Mouse (Mus musculus): ENCODE data around the gene Mcam.

The Mcam gene

DNA sequence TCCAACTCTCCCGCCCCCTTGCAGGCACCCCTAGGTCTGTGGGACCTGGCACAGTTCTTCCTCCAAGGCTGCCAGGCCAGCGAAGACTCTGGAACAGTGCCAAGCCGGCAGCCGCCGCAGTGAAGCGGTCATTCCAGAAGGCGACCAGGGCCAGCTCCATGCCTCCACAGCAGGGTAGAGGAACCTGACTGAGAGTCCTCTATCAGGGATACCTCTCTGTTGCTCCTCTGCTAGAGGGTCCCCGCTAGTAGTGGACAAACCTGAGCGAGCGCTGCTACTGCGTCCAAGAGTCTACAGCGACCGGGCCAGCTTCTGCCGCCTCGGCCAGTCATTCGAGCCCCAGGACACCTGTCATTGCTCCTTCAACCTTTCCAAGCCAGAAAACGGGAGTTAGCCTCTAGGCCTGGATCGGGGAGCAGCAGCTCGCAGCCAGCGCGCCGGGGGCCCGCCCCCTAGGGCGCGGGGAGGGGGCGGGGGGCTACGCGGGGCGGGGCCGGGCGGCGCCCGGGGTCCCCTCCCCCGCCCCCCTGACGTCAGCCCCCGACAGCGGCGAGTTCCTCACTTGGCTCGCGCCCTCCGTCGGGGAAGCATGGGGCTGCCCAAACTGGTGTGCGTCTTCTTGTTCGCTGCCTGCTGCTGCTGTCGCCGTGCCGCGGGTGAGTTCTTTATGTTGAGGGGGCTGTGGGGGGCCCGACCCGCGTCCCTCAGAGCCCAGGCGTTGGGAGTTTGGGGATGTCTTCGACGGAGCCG is at the start of gene Mcam:
TSS of gene Mcam (plus strand) at position 369 of the 750 bp plus-strand sequence.
- peak; percentile 53 for DNase-seq (ENCODE audit: low read depth)

DNA sequence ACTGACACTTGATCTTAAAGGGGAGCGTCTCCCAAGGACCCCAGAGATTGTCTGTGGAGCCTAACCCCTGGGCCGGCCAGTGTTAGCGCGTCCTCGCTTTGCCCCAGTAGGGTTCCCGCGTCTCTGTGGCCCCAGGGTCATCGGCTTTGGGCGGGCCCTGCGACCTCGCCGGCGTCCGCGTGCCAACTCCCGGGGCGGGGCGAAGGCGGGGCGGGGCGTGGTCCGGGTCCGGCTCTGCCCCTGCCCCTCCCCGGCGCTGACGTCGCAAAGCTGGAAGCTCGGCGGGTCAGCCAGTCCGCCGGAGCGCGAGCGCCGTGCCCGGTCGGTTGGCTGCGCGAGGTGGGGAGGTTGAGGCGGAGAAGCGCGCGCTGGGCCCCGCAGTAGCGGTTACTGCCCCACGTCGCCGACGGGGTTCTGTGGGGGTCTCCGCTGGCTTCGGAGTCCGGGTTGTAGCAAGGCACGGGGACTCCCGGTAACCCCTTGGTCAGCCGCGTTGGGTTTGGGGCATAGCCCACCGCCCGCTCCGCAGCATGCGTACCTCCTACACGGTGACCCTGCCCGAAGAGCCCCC is 49.5 kb upstream of the Mcam start:
- peak; percentile 80 for DNase-seq (ENCODE audit: low read depth)

DNA sequence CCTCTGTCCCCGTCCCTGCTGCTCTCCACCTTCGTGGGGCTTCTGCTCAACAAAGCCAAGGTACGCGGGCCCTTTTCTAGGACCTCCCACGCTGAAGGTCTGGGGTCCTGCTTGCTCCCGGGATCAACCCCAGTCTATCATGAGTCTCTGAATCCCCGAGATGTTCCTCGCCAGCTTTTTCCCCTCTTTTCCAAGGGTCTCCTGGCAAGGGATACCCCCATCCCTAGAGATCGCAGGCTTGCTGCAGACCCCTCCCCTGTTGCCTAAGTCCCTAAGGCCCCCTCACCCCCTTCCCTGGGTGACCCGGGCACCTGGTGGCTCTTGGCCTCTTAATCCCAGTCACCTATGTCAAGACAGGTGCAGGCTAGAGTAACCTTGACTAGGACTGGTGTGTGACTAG is 49.0 kb upstream of the Mcam start:
- no peak for DNase-seq (ENCODE audit: low read depth)

DNA sequence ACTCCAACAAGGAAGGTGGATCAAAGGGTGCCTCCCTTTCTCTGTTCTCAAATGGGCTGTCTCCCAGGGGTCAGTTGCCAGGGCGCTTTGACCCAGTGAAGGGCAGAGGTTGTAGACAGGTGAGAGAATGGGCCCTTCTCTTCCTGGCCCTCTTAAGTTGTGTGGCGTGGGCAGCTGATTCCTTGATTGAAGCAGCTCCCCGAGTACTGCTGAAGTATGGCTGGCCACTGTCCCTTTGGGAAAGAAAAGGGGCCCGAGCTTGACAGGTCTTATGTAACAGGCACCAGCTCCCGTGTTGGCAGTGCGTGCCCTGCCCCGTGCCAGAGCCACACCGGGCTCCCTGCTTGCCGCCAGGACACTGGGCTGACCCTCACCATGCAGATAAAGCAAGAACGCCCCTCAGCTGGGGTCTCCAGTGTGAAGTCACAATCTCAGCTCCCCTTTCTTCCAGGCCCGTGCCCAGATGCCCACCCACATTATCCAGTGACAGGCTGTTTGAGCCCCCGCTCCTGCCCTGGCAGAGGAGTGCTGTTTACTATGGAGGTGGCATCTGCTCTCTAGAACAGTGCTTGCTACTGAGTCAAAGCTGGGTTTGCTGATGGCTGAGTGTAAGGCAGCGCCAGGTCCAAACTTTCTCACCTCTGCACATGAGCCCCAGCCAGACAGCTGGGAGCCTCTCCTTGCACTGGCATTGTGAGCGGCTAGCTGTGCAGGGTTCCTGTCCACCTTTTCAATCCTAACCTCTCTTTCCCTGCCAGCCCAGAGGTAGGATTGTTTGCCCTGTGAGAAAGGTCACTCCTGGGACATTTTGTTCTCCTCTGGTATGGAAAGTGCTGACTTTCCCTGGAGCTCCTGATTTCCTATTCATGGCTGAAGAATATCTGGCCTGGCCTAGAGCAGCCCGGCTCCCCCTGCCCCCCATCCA is 48.3 kb upstream of the Mcam start:
- no peak for DNase-seq (ENCODE audit: low read depth)

DNA sequence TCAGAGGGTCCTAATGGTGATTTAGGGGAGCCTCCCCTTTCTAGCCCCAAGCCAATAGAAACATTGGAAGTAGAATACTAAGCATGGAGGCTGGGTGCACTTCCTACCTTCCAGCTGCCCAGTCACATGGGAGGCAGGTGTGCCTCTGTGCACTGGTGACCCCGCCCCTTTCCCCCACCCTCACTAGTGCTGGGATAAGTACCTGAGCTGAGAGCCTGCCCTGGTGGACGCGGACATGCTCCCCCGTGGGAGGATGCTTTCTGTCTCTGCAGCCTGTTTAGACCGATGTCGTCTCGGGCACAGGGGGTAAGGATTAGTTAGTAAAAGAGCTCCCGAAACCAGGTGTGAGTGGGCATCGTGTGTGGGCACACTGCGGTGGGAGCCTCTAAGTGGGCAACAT is 47.3 kb upstream of the Mcam start:
- no peak for DNase-seq (ENCODE audit: low read depth)

DNA sequence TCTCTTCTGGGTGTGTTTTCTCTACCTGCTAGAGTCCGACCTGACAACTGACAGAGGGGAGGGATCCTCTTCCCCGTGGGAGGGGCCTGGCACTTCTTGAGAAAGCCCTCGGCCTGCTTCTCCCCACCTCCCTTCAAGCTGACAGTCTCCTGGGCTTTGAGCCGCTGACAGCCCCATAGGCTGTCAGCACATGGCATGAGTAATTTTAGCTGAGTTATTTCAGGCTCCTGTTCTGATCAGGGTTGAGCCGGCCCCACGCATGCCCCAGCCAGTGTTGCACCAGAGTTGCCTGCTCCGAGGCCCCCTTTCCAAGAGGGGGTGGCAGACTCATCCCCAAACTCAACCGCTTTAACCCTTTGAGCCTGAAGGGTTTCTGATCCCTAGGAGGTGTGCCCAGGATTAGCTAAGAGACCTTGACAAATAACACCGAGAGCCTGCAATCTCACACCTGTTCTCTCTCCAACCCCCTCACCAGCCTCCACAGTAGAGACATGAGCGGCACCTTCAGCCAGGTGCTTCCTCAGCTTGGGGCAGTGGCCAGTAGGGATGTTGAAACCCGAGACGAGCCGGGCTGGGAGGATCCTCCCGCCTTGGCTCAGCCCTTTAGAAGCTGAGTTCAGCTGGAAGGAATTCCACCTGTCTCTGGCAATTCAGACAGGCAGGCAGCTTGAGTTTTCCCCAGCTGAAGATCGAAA is 46.4 kb upstream of the Mcam start:
- peak; percentile 80 for DNase-seq (ENCODE audit: low read depth)

DNA sequence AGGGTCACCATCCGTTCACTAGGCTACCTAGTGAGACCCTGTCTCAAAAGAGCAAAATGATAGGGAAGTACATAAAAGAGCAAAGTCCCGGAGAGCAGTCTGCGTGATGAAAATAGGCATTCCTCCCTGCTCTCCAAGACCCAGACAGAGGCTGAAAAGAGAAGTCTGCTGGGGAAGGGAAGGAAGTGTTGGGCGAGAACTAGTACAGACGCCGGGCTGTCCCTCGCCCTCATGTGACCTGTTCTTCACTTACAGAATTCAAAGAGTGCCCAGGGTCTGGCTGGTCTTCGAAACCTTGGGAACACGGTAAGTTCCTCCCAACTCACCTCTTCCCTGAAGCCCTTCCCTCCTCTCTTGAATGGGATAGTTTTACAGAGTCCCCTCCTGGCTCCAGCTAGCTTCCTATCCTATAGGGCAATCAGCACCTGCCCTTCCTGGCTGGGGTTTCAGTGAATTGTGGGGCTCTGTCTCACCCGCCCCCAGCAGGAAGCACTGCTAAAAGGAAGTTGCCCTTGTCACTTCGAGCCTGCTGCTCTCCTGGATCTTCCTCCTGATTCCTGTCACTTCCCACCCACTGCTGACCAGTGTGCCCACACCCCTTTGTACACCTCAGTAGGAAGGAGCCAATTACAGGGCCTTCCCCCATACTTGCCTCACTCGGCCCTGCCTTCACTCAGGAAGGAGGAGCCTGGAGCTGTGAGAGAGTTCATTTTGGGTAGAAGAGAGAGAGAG is 45.2 kb upstream of the Mcam start:
- no peak for DNase-seq (ENCODE audit: low read depth)

DNA sequence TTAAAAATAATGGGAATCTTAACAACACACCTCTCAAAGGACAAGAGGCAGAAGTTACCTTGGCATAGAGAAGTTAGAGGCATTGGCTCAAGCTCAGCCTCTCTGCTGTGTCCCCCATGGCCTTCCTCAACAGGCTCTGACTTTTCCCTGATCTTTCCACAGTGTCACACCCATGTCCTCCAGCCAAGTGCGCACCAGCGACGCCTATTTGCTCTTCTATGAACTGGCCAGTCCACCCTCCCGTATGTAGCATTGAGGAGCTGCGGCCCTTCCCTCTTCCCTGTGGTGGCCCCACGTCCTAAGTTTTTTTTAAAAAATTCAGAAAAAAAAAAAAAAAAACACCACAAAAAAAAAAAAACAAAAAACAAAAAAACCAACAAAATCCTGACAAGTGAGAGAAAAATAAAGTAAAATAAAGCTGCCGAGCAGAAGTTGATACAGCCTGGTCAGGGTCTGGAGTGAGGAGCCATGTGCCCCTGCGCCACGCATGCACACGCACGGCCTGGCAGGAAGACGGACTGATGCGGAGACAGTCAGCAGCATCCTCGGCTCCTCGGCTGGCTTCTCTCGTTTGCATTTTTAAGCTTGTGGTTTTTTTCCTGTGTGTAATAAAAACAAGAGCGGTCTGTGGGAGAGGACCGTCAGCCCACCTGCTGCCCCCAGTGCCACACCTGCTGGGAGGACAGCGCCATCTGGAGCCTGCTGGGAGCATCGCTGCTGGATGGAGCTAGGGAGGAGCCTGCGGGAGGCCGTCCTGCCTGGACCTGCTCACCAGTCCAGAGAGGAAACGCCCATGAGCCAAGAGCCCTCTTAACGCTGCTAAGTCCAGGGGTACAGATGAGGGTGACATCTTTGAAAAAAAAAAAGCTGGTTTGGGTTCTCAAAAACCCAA is 40.4 kb upstream of the Mcam start:
- peak; percentile 58 for DNase-seq (ENCODE audit: low read depth)

DNA sequence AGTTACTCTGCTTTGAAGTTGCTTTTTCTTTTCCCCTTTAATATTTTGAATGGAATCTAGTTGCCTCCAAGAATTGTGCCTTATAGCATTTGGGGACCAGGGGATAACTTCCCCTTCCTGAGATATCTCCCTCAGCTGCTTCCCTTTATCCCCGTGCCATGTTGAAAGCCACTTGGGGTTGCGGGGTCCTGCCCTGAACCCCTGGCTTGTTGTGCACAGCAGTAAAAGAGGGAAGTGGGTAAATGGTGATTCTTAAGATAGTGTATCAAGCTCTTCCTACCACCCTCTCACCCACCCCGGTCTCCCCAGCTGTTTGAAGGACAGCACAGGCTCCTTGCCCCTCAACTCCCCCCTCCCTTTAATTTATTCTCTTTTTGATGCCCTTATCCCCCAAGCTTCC is 39.5 kb upstream of the Mcam start:
- DNase-seq (ENCODE audit: low read depth) = no peak

DNA sequence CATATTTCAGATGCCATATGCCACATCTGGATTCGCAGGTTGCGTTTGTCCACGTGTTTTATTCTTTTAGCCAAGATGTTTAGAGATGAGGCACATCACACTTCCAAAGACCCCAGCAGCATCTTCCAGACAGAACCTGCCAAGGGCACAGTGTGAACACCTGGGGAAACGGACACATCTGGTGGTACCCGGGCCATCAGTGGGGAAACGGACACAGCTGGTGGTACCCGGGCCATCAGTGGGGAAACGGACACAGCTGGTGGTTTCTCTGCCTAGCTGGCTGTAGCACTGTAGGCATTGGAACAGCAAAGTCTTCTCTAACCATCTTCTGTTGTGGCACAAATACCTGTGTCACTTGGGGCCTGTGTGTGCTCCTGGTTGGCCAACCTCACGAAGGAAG is 38.5 kb upstream of the Mcam start:
- DNase-seq (ENCODE audit: low read depth) = no peak

DNA sequence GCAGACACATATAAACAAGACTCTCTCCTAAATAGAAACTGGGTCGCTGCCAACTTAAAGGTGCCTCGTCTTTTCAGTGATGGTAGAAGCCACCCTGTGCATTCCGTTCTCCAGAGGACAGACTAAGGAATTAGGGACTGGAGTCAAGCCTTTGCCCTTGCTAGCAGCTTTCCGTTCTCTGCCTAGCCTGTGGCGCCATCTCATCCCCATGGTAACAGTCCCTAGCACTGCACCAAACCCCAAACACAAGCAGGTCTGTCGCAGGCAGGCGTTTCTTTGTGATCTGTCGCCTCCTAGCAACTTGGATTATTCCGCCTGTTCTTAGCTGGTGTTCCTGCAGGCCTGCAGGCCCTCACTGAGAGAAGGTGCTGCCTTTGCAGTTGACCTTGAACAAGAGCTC is 37.7 kb upstream of the Mcam start:
- no peak for DNase-seq (ENCODE audit: low read depth)

DNA sequence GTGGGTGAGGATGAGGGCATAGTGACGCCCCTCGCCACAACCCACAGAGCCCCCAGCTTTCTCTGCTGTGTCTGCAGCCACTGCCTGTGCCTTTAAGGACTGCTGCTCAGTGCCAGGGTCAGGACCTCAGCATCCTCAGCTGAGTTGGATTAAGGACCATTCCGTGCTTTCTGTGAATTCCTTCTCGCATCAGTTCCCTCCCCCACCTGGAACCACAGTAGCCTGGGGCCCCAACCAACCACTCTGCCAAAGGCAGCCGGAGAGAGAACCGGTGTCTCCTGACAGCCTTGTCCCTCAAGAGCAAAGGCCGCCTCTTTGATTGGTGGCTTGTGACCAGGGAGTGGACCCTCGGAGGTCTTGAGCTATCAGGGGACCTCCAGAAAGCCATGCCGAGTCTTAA is 32.8 kb upstream of the Mcam start, which contains the start of gene Mfrp:
TSS of gene Mfrp (plus strand) at position 240 of the 400 bp plus-strand sequence.
- DNase-seq (ENCODE audit: low read depth) = no peak

DNA sequence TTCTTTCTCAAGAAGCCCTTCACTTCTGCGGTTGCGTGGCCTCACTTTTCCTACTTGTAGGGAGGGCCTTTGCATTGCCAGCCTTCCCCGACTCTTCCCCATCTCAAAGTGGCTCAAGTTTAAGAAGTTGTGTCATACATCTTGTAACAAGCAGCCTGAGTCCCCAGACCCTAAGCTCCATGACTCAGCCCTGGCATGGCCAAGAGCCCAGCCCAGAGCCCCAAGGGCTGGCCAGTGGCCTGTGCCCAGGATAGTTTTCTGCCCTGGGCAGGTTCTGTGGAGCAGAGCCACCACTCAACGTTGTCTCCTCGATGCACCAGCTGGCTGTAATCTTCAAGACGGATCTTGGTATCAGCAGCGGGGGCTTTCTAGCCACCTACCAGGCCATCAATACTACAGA is 29.4 kb upstream of the Mcam start:
- DNase-seq (ENCODE audit: low read depth) = peak; percentile 27

DNA sequence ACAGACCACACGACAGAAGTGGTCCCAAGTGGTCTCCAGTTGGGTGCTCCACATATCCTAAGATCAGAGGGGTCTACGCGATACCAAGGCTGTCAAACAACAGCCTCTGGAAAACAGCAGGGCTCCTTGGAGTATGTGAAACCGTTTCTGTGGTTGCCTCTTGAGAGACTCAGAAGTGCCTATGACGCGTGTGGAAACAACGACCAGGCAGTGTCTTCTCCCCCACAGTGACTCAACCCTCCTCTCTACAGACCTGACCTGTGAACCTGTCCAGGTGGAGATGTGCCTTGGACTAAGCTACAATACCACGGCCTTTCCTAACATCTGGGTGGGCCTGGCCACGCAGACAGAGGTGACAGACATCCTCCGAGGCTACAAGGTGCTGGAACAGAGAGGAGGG is 28.5 kb upstream of the Mcam start:
- peak; percentile 23 for DNase-seq (ENCODE audit: low read depth)

DNA sequence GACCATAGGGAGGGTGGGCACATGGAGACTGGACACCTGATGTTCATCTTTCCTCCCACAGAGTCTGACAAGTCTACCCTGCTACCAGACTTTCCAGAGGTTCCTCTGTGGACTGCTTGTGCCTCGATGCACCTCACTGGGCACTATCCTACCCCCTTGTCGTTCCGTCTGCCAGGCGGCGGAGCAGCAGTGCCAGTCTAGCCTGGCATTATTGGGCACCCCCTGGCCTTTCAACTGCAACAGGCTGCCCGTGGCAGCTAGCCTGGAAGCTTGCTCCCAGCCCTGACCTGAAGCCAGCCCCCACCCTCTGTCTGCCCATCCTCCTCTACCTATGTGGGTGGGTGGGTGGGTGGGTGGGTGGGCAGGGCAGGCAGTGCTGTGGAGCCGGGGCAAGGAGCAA is 28.1 kb upstream of the Mcam start:
- DNase-seq (ENCODE audit: low read depth) = no peak

DNA sequence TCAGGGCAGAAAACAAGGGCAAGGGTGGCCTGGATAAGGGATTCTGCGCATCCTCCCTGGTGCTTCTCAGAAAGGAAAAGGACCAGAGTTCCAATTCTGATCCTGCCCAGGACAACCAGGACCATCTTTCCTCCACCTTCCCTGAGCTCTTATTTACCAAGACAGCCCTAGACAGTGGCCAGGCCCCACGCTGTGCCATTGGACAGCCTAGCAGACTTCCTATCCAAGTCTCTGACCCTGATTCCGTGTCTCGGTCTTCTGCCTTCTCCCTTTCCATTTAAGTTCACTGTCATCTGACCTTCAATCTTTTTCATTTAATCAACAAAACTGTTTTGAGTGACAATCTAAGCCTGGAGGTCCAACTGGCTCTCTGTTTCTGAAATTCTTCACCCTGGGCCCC is 27.7 kb upstream of the Mcam start:
- DNase-seq (ENCODE audit: low read depth) = no peak

DNA sequence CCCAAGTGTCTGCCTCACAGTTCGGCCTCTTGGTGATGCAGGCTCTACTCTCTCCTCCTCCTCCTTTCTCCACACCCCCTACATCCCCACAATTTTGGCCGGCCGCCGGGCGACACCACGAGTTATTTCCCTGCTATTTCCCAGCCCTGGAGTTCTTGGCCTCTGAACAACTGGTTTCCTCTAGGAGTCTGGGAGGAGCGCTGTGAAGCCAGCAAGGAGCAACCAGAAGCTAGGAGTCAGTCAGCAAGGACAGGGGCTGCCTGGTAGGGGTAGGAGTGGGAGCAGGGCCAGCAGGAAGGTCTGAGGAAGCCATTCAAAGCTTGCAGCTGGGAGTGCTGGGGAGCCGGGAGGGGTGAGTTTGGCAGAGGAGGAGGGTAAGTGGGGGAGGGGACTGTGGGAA is 27.2 kb upstream of the Mcam start, which contains the start of gene C1qtnf5:
TSS of gene C1qtnf5 (plus strand) at position 136 of the 400 bp plus-strand sequence.
- DNase-seq (ENCODE audit: low read depth) = peak; percentile 95

DNA sequence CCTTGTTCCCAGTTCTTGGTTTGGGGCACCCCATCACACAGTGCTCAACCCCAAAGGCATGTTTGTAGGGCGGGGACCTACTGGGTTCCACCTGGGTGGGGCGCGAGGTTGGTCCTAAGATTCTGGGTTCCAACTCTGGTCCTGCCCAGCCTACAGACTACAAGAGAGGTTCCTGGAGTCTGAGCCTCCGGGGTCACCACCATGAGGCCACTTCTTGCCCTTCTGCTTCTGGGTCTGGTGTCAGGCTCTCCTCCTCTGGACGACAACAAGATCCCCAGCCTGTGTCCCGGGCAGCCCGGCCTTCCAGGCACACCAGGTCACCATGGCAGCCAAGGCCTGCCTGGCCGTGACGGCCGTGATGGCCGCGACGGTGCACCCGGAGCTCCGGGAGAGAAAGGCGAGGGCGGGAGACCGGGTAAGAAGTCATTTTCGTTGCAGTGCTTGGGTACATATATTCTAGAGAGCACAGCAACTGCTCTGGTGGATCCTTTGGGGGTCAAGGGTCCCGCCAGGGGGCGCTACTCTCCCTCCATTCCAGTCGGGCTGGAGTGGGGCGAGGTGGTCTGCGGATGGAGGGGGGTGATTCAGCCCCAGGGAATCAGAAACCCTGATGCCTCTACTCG is 26.6 kb upstream of the Mcam start:
- no peak for DNase-seq (ENCODE audit: low read depth)

DNA sequence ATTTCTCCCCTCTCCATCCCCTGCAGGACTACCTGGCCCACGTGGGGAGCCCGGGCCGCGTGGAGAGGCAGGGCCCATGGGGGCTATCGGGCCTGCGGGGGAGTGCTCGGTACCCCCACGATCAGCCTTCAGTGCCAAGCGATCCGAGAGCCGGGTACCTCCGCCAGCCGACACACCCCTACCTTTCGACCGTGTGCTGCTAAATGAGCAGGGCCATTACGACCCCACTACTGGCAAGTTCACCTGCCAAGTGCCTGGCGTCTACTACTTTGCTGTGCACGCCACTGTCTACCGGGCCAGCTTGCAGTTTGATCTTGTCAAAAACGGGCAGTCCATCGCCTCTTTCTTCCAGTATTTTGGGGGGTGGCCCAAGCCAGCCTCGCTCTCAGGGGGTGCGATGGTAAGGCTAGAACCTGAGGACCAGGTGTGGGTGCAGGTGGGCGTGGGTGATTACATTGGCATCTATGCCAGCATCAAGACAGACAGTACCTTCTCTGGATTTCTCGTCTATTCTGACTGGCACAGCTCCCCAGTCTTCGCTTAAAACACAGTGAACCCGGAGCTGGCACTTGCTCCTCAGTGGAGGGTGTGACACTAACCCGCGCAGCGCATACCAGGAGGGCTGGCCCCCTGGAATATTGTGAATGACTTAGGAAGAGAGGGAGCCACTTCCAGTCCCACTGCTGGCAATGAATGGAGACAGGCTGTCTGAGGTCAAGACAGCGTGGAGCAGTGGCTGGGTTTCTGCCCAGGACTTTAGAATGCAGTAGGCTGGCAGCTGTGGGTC is 25.8 kb upstream of the Mcam start:
- no peak for DNase-seq (ENCODE audit: low read depth)
